Mouse (Mus musculus) left cerebral cortex, adult 18-20 months (tissue): Measurements from ENCODE around the gene Dennd4a. TPM values are rescaled to one million over a fixed set of nuclear protein-coding genes. Genes with fewer than 3 reads are reported as not detected.

Experiments
- DNase-seq, 2 experiments: peaks; one replicate each; pipeline ENCODE4 v3.0.0; 2021 to 2022; ENCODE audit warnings: low spot score in 2 of 2, mixed read lengths in 1 of 2
- total RNA-seq, 2 experiments: library from RNA; stranded (reverse); gene quantifications; 2 replicates each; pipeline ENCODE4 v1.2.3; 2021

The Dennd4a gene
- total RNA-seq, 2 experiments from 2014 or later, result 54.2 to 55.6 TPM

DNA sequence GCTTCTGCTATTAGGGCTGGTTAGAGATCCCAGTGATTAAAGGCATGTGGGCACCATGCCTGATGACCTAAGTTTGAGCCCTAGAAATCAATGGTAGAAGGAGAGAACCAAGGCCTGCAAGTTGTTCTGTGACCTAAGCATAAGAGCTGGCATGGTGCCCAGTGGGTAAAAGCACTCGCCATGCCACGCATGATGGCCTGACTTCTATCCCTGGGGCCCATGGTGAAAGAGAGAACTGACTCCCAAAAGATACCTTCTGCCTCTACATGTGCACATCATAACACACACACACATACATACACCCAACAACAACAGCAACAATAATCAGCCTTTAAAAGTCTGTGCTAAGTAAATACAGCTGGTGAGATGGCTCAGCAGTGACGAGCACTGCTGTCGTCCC, 102.3 kb downstream of the Dennd4a start:
- DNase-seq, result no peak

DNA sequence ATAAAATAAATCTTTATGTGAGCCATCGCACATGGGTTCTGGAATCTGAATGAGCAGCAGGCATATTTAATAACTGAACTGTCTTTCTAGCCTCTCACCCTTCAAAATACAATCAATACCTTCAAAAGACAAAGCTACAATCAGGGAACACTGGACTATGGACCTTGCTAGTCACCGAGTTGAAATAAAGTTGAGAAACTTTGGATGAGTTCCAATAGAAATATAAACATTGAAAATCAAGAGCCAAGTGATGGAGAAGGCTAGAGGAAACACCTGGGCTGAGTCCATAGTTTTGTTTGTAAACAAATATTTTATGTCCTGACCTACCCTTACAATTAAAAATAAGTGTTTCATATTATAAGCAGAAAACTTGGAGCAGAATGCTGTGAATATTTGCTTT, 102.8 kb downstream of the Dennd4a start:
- no peak for DNase-seq

DNA sequence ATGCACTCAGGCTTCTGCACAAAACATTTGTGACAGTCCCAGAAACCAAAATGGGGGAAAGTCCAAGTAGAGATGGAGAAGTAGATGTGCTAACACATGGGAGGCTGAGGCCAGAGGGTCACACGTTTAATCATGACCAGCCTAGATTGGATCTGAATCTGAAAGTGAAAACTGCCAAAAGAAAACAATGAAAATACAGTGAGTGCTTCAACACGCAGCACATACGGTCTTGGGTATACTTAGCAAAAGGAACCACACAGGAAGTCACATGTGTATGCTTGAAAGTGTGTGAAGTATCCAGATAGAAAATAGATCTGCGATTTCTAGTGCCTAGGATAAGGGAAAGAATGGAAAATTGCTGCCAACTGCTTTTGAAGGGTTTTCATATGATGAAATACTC, 103.5 kb downstream of the Dennd4a start:
- no peak for DNase-seq

- DNase-seq, result no peak
These were observed 107.4 kb downstream of the Dennd4a start for GRCm38 (mm10) chr9:64918560-64918959.

DNA sequence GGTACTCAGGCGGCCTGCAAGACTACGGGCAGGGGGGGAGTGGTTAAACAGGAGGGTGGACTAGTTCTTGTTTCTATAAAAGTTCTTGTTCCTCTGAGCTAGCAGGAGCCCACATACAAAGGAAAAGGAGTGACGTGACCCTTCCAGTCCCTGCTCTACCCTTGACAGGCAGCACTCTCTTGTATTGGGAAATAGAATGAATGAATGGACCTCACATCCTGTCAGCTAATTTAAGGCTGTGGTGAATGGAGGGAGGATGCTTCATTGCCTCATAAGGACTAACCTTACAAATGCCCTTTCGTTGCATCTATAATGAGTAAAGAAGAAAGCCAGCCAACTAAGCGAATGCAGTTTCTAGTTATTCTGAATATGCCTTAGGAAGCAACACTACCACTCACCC, 114.6 kb downstream of the Dennd4a start:
- DNase-seq, result no peak

GRCm38 (mm10) chr9:64926201-64926991, 115.3 kb downstream of the Dennd4a start:
- peak; percentile 86 to 89 for DNase-seq

DNA sequence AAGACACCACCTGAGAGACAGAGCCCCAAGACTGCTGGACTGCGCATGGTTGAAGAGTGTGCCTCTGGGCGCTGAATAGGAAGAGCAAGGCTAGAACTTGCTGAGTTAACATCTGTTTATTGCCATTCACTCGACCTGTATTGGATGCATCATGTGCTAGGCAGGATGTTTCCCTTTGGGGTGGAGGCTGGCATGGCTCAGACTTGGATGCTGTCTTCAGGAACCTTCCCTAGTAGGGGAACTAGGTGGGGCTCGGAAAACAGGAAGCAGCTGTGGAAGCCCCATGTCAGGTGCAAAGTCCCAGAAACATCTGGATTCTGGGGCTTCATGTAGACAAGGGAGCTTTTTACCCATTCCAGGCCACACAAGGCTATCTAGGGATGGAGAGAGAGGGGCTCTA, 119.1 kb downstream of the Dennd4a start:
- DNase-seq, result no peak

DNA sequence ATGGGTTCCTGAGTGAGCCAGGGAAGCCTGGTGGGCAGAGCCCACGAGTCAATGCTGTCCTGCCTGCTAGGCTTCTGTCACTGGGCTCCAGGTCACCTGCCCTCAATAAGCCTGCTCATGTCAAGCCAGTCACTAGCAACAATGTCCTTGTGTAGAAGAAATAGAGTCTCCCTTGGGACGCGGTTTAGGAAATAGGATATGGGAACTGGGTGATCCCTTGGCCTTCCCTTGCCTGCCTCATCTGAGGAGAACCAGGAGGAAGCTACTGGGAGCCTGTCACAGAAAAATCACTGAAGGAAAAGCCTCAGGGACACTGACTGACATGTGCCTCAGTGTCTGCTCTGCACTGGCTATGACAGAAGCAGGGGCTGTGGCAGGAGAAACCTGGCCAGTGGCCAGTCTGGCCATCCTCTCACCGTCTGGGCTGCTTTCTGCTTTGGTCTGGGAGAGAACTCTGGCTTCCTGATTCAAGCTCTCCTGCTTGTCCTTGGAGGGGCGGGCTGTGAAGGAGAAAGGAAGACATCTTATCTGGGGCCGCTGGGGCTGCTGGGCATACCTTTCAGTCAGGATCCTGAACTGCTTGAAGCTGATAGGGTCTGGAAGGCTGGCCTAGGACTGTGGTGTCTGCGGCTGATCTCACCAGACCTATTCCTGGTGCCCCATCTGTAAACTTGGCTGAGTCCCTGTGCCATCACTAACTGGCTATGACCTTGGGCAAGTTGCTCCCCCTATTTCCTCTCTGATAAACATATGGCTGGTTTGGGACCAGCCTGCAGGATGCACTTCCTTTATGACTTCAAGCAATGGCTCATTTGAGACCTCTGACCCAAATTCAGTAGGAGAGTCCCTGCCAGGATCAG, 120.8 kb downstream of the Dennd4a start:
- DNase-seq, result no peak

DNA sequence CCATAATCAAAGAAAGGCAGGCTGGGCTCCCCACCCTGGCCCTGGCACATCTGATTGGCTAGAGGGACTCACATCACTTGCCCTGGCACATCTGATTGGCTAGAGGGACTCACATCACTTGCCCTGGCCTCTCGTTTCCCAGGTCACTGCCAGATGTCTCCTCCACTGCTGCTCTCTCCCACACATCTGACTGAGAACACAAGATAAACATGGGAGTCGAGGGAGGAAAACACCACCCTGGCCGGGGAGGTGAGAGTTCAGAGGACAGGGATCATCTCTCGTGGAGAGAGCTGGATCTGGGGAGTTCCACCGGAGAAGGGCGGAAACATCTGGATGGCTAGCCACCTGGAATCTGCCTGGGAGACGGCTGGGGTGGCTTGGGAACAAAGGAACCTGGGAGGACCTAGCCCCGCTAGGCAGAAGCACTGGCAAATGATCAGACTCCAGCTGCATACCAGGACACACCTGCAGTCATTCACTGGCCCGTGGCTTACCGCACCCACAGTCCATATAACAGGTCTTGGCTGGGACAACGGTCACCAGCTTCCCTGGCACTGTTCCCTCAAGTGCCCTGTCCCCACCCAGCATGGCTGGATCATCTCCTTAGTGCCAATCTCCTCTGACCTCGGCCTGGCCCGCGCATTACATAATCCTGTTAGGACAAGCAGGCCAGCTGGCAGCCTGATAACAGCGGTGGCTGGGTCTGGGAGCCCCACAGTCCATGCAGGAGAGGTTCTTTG, 123.0 kb downstream of the Dennd4a start:
- DNase-seq, result no peak

DNA sequence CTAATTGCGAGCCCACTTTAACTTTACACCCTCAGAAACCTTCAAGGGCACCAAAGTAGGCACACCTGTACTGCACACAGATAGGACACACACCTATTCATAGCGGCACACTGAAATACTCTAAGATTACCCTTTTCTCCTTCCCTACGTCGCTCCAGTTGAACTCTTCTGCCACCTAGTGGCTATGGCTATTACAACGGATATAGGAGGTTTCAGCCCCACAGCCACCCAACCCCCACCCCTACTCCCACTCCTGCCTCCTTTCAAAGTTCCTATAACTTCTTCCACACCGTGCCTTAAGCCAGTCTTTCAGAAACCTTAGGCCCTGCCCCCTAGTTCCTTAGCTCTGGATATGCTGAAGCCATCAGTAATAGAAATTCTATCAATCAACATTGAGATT, 125.4 kb downstream of the Dennd4a start:
- DNase-seq, result peak; percentile 66 to 79

DNA sequence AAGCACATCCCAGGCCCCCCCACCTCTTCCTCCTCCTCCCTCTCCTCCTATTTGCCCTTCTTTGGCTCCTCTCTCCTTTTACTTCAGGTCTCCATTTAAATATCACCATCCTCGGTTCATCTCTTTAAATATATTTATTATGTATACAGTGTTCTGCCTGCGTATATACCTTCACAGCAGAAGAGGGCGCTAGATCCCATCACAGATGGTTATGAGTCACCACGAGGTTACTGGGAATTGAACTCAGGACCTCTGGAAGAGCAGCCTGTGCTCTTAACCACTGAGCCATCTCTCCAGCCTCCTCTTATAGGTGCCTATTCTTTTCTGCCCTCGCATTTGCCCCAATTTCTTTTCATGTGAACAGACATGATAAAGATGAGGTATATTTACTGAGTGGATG, 126.4 kb downstream of the Dennd4a start:
- DNase-seq, result no peak

- no peak for DNase-seq
These were observed 127.4 kb downstream of the Dennd4a start for GRCm38 (mm10) chr9:64938535-64938934.

GRCm38 (mm10) chr9:64939281-64939680, 128.1 kb downstream of the Dennd4a start:
- DNase-seq, result no peak

GRCm38 (mm10) chr9:64939790-64940189, 128.7 kb downstream of the Dennd4a start:
- no peak for DNase-seq

- DNase-seq, result no peak
These were observed 129.7 kb downstream of the Dennd4a start for GRCm38 (mm10) chr9:64940731-64941346.

DNA sequence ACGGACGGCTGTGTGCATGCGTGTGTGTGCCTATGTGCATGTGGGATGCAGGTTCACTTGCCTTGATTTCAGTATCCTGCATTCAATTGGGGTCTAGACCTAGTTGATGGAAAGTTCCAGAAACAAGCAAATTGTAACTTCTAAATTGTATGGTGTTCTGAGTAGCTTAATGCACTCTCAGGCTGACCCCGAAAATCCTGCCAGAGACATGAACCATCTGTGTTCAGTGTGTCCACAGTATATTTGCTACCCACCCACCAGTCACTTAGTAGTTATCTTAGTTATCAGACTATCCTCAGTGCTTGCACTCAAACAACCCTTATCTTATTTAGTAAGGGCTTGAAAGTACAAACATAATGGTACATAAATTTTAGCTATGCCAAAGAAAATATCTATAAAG, 130.5 kb downstream of the Dennd4a start:
- no peak for DNase-seq

GRCm38 (mm10) chr9:64943997-64944396, 132.9 kb downstream of the Dennd4a start:
- no peak for DNase-seq

DNA sequence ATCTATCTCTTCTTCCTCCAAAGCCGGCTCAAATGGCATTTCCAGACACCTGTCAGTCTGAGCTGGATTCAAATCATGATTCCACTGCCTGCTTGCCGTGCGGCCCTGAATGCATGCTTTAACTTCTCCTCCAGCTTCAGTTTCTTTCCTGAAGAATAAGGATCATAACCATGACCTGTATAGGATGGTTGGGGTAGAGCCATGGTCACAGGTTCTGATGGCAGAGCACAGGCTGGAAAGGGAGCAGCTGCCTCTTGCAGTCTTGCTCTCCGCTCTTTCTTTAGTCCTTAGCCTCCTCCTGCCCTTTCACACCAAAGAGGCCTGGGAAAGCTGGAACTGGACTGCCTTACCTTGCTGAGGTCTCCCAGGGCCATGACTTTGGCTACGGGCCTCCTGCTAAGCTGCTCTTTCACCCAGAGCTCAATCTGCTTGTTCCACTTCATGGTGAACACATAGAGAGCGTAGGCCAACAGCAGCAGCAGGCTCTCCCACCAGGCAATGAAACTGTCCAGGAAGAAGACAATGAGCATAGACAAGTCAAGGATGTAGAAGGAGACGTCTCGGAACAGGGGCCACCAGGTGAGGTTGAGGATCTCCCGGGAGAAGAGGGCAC, 136.4 kb downstream of the Dennd4a start:
- no peak for DNase-seq

DNA sequence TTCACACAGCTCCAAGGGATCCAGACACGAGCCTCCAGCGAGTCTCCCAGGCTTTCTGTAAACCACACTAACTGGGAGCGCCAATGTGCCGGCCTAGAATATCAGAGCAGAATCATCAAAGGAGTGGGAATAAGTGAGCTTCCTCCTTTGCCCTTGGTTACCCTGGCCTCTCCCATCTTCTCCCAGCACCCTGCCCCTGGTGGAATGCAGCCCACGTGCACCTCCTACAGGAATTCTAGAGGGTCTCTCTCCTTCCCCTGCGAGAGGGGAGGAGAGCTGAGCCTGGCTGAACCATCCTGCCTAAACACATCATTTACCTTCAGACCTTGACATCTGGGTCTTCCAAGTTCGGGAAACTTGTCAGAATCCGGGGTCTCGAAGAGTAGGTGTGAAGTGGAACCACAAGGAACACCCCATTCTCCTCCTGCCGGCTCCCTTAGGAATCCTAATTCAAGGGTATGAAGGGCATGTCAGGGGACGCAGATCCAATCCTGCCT, 140.1 kb downstream of the Dennd4a start, which contains the start of gene Slc24a1:
Gene Slc24a1 (minus strand): TSS at position 447 of the 497 bp plus-strand sequence.
- DNase-seq, result no peak

DNA sequence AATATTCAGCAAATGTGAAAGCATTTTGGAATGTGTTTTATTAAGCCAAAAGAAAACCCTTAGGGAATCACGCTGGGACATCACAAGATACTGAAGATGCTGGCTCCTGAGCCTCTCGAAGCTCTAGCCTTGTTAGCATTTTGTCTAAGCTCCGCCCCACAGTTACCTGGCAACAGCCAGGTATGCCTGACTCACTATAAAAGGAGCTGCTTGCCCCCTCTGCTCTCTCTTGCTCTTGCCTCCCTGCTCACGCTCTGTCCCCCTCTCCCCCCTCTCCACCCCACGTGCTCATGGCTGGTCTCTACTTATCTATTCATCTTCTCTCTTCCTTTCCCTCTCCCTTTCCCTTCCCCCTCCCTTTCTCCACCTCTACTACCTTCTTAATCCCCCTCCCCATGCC, 140.9 kb downstream of the Dennd4a start:
- DNase-seq, result no peak
